Mouse (Mus musculus) embryonic facial prominence, embryonic 10.5 days (tissue): ENCODE data around the gene Ppp4r2. TPM values are rescaled to one million over a fixed set of nuclear protein-coding genes. Genes with fewer than 3 reads are reported as not detected.
"Not testable (repeated sequence)": the region's sequence is repeated elsewhere in the genome, so short reads cannot be mapped to it uniquely, and the experiment has no call there.

Source experiments
- DNase-seq: peaks from one replicate; pipeline ENCODE4 v3.0.0-alpha.2; 2017; ENCODE audit warnings: low spot score
- H3K27ac ChIP-seq: fragments of 300-500 bp; sonication (generic); replicated peaks from 2 replicates; pipeline ENCODE4 v1.5.1; 2016; ENCODE audit warnings: mild to moderate bottlenecking
- H3K27me3 ChIP-seq: fragments of 300-500 bp; sonication (generic); replicated peaks from 2 replicates; pipeline ENCODE4 v1.6.1; 2016; ENCODE audit warnings: low read depth, mild to moderate bottlenecking; ENCODE audit not compliant: poor library complexity, severe bottlenecking
- H3K36me3 ChIP-seq: fragments of 300-500 bp; sonication (generic); replicated peaks from 2 replicates; pipeline ENCODE4 v1.6.1; 2016; ENCODE audit warnings: mild to moderate bottlenecking, moderate library complexity
- H3K4me1 ChIP-seq: fragments of 300-500 bp; sonication (generic); 2 replicates; pipeline ENCODE4 v1.6.1; 2016
- H3K4me3 ChIP-seq: fragments of 300-500 bp; sonication (generic); 2 replicates; pipeline ENCODE4 v1.5.1; 2016; ENCODE audit warnings: mild to moderate bottlenecking, moderate library complexity
- H3K9me3 ChIP-seq: fragments of 300-500 bp; sonication (generic); 2 replicates; pipeline ENCODE4 v1.6.1; 2016; ENCODE audit warnings: mild to moderate bottlenecking
- WGBS: fragments of 180-500 bp; shearing (Covaris S2); methylation state at CpG from one replicate; pipeline ENCODE4 v1.1.7; 2016; 5-methylcytosine and 5-hydroxymethylcytosine counted together
- polyA plus RNA-seq: library from polyadenylated mRNA; unstranded; fragments of >200 nt; fragmentation: Nextera tagmentation; extraction: Ambion mirVana; gene quantifications from 2 replicates; pipeline ENCODE4 v1.2.1, GENCODE M21; 2016

Gene Ppp4r2
- polyA plus RNA-seq, 1 experiment from 2014 or later: 22.6 TPM

DNA sequence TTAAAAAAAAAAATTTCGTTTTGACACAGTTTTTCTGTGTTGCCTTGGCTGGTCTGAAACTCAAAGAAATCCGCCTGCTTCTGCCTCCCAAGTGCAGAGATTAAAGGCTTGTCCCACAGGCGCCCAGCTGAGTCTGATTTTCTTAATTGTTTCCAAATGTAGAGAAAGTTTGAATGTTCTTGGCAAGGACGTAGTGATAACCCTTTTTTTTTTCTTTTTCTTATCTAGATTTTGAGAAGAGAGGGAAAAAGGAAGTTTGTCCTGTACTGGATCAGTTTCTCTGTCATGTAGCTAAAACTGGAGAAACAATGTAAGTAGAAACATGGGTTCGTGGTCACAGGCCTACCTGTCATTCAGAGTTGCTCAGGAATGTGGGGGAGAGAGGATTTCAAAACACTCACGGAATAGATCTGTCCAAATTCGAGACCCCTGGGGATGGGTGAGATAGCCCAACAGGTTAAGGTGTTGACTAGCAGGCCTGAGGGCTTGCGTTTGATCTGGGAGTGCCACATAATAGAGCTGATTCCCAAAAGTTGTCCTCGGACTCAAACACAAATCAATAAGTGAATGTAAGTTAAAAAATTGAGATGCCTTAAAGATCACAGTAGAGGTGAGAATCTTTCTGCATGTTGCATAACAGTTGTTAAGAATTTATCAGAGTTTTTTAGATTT is 1.2 kb downstream of the Ppp4r2 start:
- H3K4me3 ChIP-seq: peak overlapping the region; percentile 92
- no peaks in the 10 kb centered on the region for H3K27me3 ChIP-seq
- WGBS: 43% methylated on average over 9 of the region's 9 CpGs
- H3K9me3 ChIP-seq: no peaks in the 10 kb centered on the region
- peak overlapping the region; percentile 97 for H3K27ac ChIP-seq
- H3K4me1 ChIP-seq: peaks cover 8% of the 10 kb centered on the region; the same call in 1 of the 2 replicates
- peak; percentile 10 for DNase-seq
- peaks cover 51% of the 10 kb centered on the region for H3K36me3 ChIP-seq

DNA sequence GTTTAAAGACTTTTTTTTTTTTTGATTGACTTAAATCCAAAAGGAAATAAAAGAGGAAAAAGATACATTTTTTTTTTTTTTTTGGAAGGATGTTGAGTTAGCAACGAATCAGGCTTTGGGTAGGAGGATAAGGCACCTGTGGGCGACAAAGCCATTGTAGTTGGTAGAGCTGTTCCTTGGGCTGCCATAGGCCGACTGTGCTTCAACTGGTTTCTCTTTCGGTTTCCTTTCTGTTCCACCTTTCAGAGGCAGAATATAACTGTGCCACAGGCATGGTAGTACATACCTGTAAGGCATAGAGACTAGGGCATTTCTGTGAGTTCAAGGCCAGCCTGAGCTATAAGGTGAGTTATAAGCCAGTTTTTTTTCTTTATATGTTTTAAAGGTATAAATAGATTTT is 11.6 kb downstream of the Ppp4r2 start:
- Histone ChIP-seq H3K27me3 (no peaks in the 10 kb centered on the region), H3K4me1 (peaks cover 8% of the 10 kb centered on the region; the same call in 1 of the 2 replicates), H3K4me3 (no peak overlapping the region), H3K27ac (no peak overlapping the region), H3K36me3 (peaks cover 84% of the 10 kb centered on the region), H3K9me3 (no peaks in the 10 kb centered on the region)
- WGBS: 92% methylated on average over 4 of the region's 4 CpGs
- DNase-seq: no peak

DNA sequence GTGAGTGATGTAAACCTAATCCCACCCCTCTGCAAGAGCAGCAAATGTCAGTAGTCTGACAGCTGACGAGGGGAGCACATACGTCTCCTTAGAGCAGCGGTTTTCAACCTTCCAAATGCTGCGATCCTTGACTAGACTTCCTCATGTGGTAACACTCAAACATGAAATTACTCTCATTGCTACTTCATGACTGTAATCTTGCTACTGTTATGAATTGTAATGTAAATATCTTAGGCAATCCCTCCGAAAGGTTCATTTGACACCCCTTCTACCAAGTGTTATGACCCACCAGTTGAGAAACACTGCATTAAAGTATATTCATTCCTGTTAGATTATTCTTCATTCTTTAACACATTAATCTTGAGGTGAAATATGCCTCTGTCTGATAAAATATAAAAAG is 13.8 kb downstream of the Ppp4r2 start:
- 88% methylated on average over 5 of the region's 5 CpGs for WGBS
- Histone ChIP-seq H3K4me3 (no peak overlapping the region), H3K27ac (no peak overlapping the region), H3K9me3 (no peaks in the 10 kb centered on the region), H3K36me3 (peaks cover 83% of the 10 kb centered on the region), H3K27me3 (no peaks in the 10 kb centered on the region), H3K4me1 (peaks cover 8% of the 10 kb centered on the region; the same call in 1 of the 2 replicates)
- DNase-seq: no peak

DNA sequence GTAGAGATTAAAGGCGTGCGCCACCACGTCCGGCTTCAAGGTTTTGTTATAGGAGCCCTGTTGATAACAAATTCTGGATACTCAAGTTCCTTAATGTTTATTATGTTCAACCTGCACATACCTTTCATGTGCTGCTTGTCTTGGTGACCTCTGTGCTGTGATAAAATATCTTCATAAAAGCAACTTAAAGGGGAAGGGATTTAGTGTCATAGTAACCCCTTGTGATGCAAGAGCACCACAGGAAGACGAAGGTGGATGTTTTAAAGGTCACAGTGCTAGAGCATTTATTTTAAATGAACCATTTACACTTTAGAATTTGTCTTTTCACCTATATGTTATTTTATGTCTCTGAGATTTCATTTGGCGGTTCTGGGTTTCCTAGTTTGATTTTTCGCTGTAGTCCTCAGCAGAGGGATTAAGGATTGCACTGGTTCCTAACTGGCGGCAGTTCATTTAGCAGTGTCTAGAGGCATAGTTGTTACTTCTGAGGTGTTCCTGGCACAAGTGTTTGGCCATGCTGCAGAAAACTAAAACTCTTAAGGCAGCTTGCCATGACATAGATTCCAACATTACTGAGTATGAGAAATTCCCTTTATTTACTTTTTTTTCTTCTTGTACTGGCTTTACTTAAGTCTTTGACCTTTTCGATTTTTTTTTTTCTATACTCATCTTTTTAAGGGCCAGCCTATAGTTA is 15.4 kb downstream of the Ppp4r2 start:
- Histone ChIP-seq H3K4me1 (peaks cover 8% of the 10 kb centered on the region; the same call in 1 of the 2 replicates), H3K4me3 (no peak overlapping the region), H3K36me3 (peaks cover 78% of the 10 kb centered on the region), H3K27me3 (no peaks in the 10 kb centered on the region), H3K27ac (no peak overlapping the region), H3K9me3 (no peaks in the 10 kb centered on the region)
- no peak for DNase-seq
- 90% methylated on average over 9 of the region's 9 CpGs for WGBS

DNA sequence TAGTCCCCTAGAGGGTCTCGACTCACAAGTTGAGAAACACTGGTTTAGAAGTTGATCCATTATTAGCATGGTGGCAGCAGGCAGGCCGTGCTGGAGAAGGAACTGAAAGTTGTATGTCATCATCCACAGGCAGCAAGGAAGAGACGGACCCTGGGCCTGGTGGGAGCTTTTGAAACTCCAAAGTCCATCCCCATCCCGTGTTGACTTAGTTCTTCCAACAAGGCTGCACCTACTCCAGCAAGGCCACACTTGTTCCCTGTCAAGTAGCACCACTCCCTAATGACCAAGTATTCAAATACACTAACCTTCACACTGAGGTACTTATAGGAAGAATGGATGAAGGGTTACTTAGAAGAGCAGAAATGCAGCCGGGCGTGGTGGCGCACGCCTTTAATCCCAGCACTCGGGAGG is 17.3 kb downstream of the Ppp4r2 start:
- peaks cover 78% of the 10 kb centered on the region for H3K36me3 ChIP-seq
- DNase-seq: no peak
- H3K9me3 ChIP-seq: no peaks in the 10 kb centered on the region
- peaks cover 8% of the 10 kb centered on the region; the same call in 1 of the 2 replicates for H3K4me1 ChIP-seq
- H3K4me3 ChIP-seq: no peak overlapping the region
- WGBS: 90% methylated on average over 9 of the region's 9 CpGs
- H3K27ac ChIP-seq: no peak overlapping the region
- H3K27me3 ChIP-seq: no peaks in the 10 kb centered on the region

DNA sequence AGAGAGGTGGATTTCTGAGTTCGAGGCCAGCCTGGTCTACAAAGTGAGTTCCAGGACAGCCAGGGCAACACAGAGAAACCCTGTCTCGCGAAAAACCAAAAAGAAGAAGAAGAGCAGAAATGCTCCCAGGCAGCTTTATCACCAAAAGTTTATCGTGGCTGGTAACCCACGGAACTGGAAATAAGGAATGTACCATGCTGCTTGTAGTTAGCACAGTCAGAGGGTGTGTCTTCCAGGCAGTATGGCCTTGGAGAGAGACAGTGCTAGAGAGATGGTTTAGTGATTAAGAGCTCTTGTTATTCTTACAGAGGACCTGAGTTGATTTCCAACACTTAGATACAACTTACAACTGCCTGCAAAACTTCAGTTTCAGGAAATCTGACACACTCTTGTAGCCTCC is 17.7 kb downstream of the Ppp4r2 start:
- H3K4me1 ChIP-seq: peaks cover 6% of the 10 kb centered on the region; the same call in 1 of the 2 replicates
- 87% methylated on average over 5 of the region's 5 CpGs for WGBS
- no peak for DNase-seq
- H3K27me3 ChIP-seq: no peaks in the 10 kb centered on the region
- no peak overlapping the region for H3K4me3 ChIP-seq
- H3K27ac ChIP-seq: no peak overlapping the region
- no peaks in the 10 kb centered on the region for H3K9me3 ChIP-seq
- peaks cover 78% of the 10 kb centered on the region for H3K36me3 ChIP-seq

DNA sequence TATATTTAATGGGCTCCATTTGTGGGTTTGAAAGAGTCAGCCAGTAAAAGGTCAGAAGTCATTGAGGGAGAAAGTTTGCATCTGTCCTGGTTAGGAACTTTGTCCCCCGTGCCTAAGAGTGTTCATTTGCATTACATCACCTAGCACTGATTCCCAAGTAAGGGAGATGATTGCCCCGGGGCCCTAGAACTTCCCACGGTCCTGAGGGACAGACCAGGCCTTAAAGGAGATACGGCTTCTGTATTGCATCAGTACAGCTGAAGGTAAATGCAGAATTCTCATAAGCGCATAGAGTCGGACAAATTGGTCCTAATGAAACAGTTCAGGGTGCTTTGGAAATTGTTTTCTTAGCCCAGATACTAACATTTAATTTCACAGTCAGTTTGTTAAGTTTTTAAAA is 31.9 kb downstream of the Ppp4r2 start:
- Histone ChIP-seq H3K4me1 (no peaks in the 10 kb centered on the region), H3K9me3 (no peaks in the 10 kb centered on the region), H3K27ac (no peak overlapping the region), H3K36me3 (peaks cover 67% of the 10 kb centered on the region), H3K4me3 (no peak overlapping the region), H3K27me3 (no peaks in the 10 kb centered on the region)
- WGBS: 88% methylated on average over 6 of the region's 6 CpGs
- DNase-seq: no peak

DNA sequence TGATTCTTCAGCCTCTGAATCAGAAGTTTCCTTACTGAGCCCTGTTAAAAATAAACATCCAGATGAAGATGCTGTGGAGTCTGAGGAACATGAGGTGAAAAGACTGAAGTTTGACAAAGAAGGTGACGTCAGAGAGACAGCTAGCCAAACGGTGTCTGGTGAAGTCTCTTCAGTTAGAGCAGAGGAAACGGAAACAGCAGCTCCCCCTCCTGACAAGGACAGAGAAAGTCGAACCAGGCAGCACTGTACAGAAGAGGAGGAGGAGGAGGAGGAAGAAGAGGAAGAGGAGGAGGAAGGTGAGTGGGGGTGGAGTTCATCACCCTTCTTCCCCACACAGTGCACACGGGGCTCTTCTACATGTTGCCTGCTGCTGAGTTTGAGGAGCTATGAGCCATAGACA is 32.4 kb downstream of the Ppp4r2 start:
- WGBS: 78% methylated on average over 5 of the region's 5 CpGs
- not testable (repeated sequence) for H3K27me3 ChIP-seq, H3K27ac ChIP-seq, DNase-seq, H3K9me3 ChIP-seq, H3K4me3 ChIP-seq, H3K4me1 ChIP-seq
- peaks cover 65% of the 10 kb centered on the region for H3K36me3 ChIP-seq

DNA sequence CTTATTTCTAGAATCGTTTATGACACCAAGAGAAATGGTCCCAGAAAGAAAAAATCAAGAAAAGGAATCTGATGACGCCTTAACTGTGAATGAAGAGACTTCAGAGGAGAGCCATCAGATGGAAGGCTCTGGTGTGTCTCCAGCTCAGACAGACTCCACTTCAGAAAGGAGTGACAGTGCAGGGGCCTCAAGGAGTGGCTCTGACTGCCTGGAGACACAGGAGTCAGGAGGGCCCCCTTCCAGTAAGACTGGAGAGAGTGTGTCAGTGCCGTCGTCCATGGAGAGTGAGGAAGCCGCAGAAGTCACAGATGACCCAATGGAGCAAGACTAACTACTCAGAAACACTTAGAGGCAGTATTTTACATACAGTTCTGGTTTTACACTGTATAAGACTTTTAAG is 32.8 kb downstream of the Ppp4r2 start:
- H3K27me3 ChIP-seq, H3K4me3 ChIP-seq, H3K27ac ChIP-seq, DNase-seq, H3K4me1 ChIP-seq, H3K9me3 ChIP-seq: not testable (repeated sequence)
- 88% methylated on average over 5 of the region's 5 CpGs for WGBS
- peaks cover 61% of the 10 kb centered on the region for H3K36me3 ChIP-seq

DNA sequence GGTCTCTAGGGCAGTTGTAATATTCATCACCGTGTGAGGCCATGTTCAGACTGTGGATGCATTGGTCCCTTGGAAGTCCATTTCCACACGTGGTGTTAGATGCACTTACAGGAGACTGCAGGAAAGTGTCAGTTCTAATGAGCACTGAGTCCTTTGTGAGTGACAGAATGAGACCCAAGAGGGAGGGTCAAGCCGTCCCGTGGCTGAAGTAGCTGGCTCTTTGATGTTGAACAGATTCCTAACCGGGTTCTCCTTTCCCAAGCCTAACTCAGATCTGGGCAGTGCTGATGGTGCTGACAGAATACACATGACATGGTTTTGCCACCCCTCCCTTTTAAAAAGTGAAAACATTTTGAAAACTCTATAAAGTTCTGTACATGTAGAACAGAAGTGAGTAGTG is 35.4 kb downstream of the Ppp4r2 start:
- no peak for DNase-seq
- Histone ChIP-seq H3K36me3 (peaks cover 37% of the 10 kb centered on the region), H3K27ac (no peak overlapping the region), H3K4me1 (no peaks in the 10 kb centered on the region), H3K4me3 (no peak overlapping the region), H3K27me3 (no peaks in the 10 kb centered on the region), H3K9me3 (no peaks in the 10 kb centered on the region)
- WGBS: 46% methylated on average over 5 of the region's 5 CpGs

DNA sequence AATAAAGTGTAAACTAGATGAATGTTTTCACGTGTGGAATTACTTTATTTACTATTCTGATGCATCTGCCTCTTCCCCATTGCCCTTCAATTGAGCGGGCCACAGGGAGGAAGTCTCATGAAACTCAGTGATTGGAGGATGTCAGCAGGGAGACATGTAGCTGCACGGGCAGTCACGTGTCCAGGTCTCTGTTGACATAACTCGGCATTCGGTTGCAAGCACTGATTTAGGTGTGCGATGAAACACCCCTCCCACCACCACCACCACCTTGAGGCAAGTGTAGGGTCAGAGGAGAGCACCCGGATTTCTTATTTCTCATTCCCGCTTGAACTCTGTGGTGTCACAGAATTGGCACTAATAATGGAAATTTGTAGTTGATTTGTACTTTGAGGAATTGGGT is 36.5 kb downstream of the Ppp4r2 start:
- H3K4me1 ChIP-seq: no peaks in the 10 kb centered on the region
- WGBS: 87% methylated on average over 9 of the region's 9 CpGs
- H3K27me3 ChIP-seq: no peaks in the 10 kb centered on the region
- peaks cover 26% of the 10 kb centered on the region for H3K36me3 ChIP-seq
- no peak overlapping the region for H3K4me3 ChIP-seq
- no peaks in the 10 kb centered on the region for H3K9me3 ChIP-seq
- no peak overlapping the region for H3K27ac ChIP-seq
- no peak for DNase-seq

DNA sequence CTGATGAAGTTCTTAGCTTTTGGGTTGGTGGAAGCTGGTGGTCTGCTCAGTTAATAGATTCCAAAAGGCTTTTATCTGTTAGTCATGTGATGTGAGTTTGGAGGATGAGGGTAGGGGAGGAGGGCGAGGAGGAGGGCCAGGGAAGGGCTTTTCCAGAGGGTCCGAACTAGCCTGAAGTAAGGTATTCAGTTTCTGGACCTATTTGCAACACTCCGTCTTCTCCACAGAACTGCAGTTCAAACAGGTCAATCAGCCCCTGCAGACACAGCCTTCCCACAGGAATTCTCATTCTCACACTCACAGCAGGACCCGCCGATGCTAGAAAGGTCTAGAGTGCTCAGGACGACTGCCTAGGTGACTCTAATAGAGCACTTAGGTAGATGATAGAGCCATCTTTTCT is 39.8 kb downstream of the Ppp4r2 start:
- Histone ChIP-seq H3K9me3 (no peaks in the 10 kb centered on the region), H3K36me3 (peaks cover 7% of the 10 kb centered on the region), H3K4me1 (no peaks in the 10 kb centered on the region), H3K27me3 (no peaks in the 10 kb centered on the region), H3K4me3 (no peak overlapping the region), H3K27ac (no peak overlapping the region)
- WGBS: 77% methylated on average over 6 of the region's 6 CpGs
- peak; percentile 6 for DNase-seq
